Mouse (Mus musculus): ENCODE results near the gene Arf3. TPM values are rescaled to one million over a fixed set of nuclear protein-coding genes. Genes with fewer than 3 reads are reported as not detected.

Arf3 gene
- total and polyA plus RNA-seq, 2 experiments, result 10.5 to 43.0 TPM

- TF ChIP-seq POLR2A (IDR thresholded peaks at IDR 0.05; ENCODE audit: extremely low read depth, insufficient read depth, low read length) (no peak), CTCF (IDR thresholded peaks at IDR 0.05; ENCODE audit: low read depth, low read length) (no peak)
- Histone ChIP-seq H3K27ac (replicated peaks; ENCODE audit: insufficient read depth, low read depth, low read length) (no peak overlapping the region), H3K79me2 (ENCODE audit: control insufficient read depth, insufficient read depth, low read length) (no peaks in the 10 kb centered on the region), H3K9ac (ENCODE audit: low read depth, low read length) (no peak overlapping the region), H3K36me3 (ENCODE audit: control insufficient read depth, insufficient read depth, low read length) (no peaks in the 10 kb centered on the region), H3K4me1 (ENCODE audit: control insufficient read depth, insufficient read depth, low read length) (peaks cover 8% of the 10 kb centered on the region), H3K4me3 (ENCODE audit: insufficient read depth, low read depth, low read length) (no peak overlapping the region), H3K27me3 (ENCODE audit: control insufficient read depth, insufficient read depth, low read length) (no peaks in the 10 kb centered on the region)
- WGBS, result 88% methylated on average over 2 of the region's 2 CpGs
- DNase-seq (ENCODE audit: extremely low read depth, low read depth, low spot score), result no peak
These were observed 73.3 kb downstream of the Arf3 start for GRCm38 (mm10) chr15:98689682-98690081.

Other genes with a start within 250 kb of the Arf3 start
- gene Kansl2, start 228.9 kb downstream of the Arf3 start, total RNA-seq (2014; rRNA removed), result 17.9 and 22.2 TPM in 2 replicates
- gene Kansl2, start 228.9 kb downstream of the Arf3 start, polyA plus RNA-seq (2012; rRNA removed), result 18.0 and 21.9 TPM in 2 replicates
- 13.5 and 13.8 TPM in 2 replicates for gene Ccnt1, start 192.3 kb downstream of the Arf3 start, total RNA-seq (2014; rRNA removed)
- 5.4 and 7.4 TPM in 2 replicates for gene Ccnt1, start 192.3 kb downstream of the Arf3 start, polyA plus RNA-seq (2012; rRNA removed)
- gene 4930415O20Rik, start 192.2 kb downstream of the Arf3 start, total RNA-seq (2014; rRNA removed), result not detected in 2 replicates
- not detected in 2 replicates for gene 4930415O20Rik, start 192.2 kb downstream of the Arf3 start, polyA plus RNA-seq (2012; rRNA removed)
- 8.9 and 11.8 TPM in 2 replicates for gene Adcy6, start 153.1 kb downstream of the Arf3 start, total RNA-seq (2014; rRNA removed)
- 13.7 and 16.3 TPM in 2 replicates for gene Adcy6, start 153.1 kb downstream of the Arf3 start, polyA plus RNA-seq (2012; rRNA removed)
- 0.27 and 0.28 TPM in 2 replicates for gene Cacnb3, start 132.4 kb downstream of the Arf3 start, total RNA-seq (2014; rRNA removed)
- gene Cacnb3, start 132.4 kb downstream of the Arf3 start, polyA plus RNA-seq (2012; rRNA removed), result 0.75 and 0.86 TPM in 2 replicates
- 27.6 and 33.9 TPM in 2 replicates for gene Ddx23, start 100.3 kb downstream of the Arf3 start, total RNA-seq (2014; rRNA removed)
- gene Ddx23, start 100.3 kb downstream of the Arf3 start, polyA plus RNA-seq (2012; rRNA removed), result 15.4 and 18.8 TPM in 2 replicates
- gene Rnd1, start 85.8 kb downstream of the Arf3 start, total RNA-seq (2014; rRNA removed), result 20.0 and 23.2 TPM in 2 replicates
- gene Rnd1, start 85.8 kb downstream of the Arf3 start, polyA plus RNA-seq (2012; rRNA removed), result 7.4 and 21.3 TPM in 2 replicates
- gene Ccdc65, start 55.0 kb downstream of the Arf3 start, total RNA-seq (2014; rRNA removed), result not detected in 2 replicates
- gene Ccdc65, start 55.0 kb downstream of the Arf3 start, polyA plus RNA-seq (2012; rRNA removed), result not detected in 2 replicates
- 22.4 and 26.6 TPM in 2 replicates for gene Fkbp11, start 35.0 kb downstream of the Arf3 start, total RNA-seq (2014; rRNA removed)
- 12.2 and 22.4 TPM in 2 replicates for gene Fkbp11, start 35.0 kb downstream of the Arf3 start, polyA plus RNA-seq (2012; rRNA removed)
- gene Wnt10b, start 14.9 kb upstream of the Arf3 start, total RNA-seq (2014; rRNA removed), result 0.47 TPM in 1 of 2 replicates, not detected in the other
- not detected in 2 replicates for gene Wnt10b, start 14.9 kb upstream of the Arf3 start, polyA plus RNA-seq (2012; rRNA removed)
- gene Wnt1, start 26.6 kb upstream of the Arf3 start, total RNA-seq (2014; rRNA removed), result not detected in 2 replicates
- gene Wnt1, start 26.6 kb upstream of the Arf3 start, polyA plus RNA-seq (2012; rRNA removed), result not detected in 2 replicates
- gene Ddn, start 46.3 kb upstream of the Arf3 start, total RNA-seq (2014; rRNA removed), result 0.13 TPM in 1 of 2 replicates, not detected in the other
- gene Ddn, start 46.3 kb upstream of the Arf3 start, polyA plus RNA-seq (2012; rRNA removed), result not detected in 2 replicates
- 40.1 and 41.4 TPM in 2 replicates for gene Prkag1, start 68.3 kb upstream of the Arf3 start, total RNA-seq (2014; rRNA removed)
- gene Prkag1, start 68.3 kb upstream of the Arf3 start, polyA plus RNA-seq (2012; rRNA removed), result 35.6 and 37.7 TPM in 2 replicates
- 6.6 and 10.1 TPM in 2 replicates for gene Kmt2d, start 108.0 kb upstream of the Arf3 start, total RNA-seq (2014; rRNA removed)
- gene Kmt2d, start 108.0 kb upstream of the Arf3 start, polyA plus RNA-seq (2012; rRNA removed), result 7.1 and 10.3 TPM in 2 replicates
- 0.94 and 1.8 TPM in 2 replicates for gene Rhebl1, start 131.3 kb upstream of the Arf3 start, total RNA-seq (2014; rRNA removed)
- gene Rhebl1, start 131.3 kb upstream of the Arf3 start, polyA plus RNA-seq (2012; rRNA removed), result 0.35 and 0.37 TPM in 2 replicates
- under 0.01 and 0.13 TPM in 2 replicates for gene Dhh, start 135.3 kb upstream of the Arf3 start, total RNA-seq (2014; rRNA removed)
- 0.18 and 0.45 TPM in 2 replicates for gene Dhh, start 135.3 kb upstream of the Arf3 start, polyA plus RNA-seq (2012; rRNA removed)
- gene Lmbr1l, start 155.0 kb upstream of the Arf3 start, total RNA-seq (2014; rRNA removed), result 24.3 and 28.8 TPM in 2 replicates
- 21.3 and 32.4 TPM in 2 replicates for gene Lmbr1l, start 155.0 kb upstream of the Arf3 start, polyA plus RNA-seq (2012; rRNA removed)
- 49.9 and 99.4 TPM in 2 replicates for gene Tuba1b, start 171.4 kb upstream of the Arf3 start, total RNA-seq (2014; rRNA removed)
- gene Tuba1b, start 171.4 kb upstream of the Arf3 start, polyA plus RNA-seq (2012; rRNA removed), result 151 and 183 TPM in 2 replicates
- gene Gm49450, start 190.3 kb upstream of the Arf3 start, total RNA-seq (2014; rRNA removed), result not detected in 2 replicates
- 2.9 and 3.1 TPM in 2 replicates for gene Gm49450, start 190.3 kb upstream of the Arf3 start, polyA plus RNA-seq (2012; rRNA removed)
- gene Tuba1a, start 190.5 kb upstream of the Arf3 start, total RNA-seq (2014; rRNA removed), result 8.4 and 12.9 TPM in 2 replicates
- 10.7 and 13.7 TPM in 2 replicates for gene Tuba1a, start 190.5 kb upstream of the Arf3 start, polyA plus RNA-seq (2012; rRNA removed)

Data from liver, adult 2 months (tissue).